Mouse (Mus musculus) cerebellum, adult 2 months (tissue): ENCODE results near the gene Ugt3a1.

ENCODE experiments used
- CTCF ChIP-seq: fragments of 200-500 bp; IDR thresholded peaks from 2 replicates; pipeline ENCODE4 v1.5.1; 2011; ENCODE audit warnings: low read depth, mild to moderate bottlenecking, control low read depth, low read length, moderate library complexity, borderline replicate concordance; ENCODE audit not compliant: insufficient read depth
- POLR2A ChIP-seq: fragments of 200-500 bp; IDR thresholded peaks from 2 replicates; pipeline ENCODE4 v1.6.1; 2011; ENCODE audit warnings: low read length, control low read depth, borderline replicate concordance; ENCODE audit not compliant: insufficient read depth

DNA sequence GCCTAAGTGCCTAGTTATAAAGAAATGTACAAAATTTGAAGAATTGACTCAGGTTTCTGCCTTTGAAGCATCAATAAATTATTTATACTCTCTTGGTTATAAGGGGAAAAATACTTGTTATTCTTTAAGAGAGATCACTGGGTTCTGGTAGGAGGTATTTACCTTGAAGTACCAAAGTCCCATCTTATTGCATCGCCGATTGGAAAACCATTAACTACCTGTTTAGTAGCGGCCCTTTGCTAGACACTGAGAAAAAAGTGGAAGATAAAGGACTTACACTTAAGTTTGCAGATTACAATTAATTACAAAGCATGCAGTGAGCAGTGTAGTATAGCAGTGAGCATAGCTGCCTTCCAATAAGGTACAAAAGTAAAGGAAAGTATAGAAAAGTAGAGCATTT, 23.8 kb upstream of the Ugt3a1 start:
- TF ChIP-seq POLR2A (no peak), CTCF (no peak)
